Mouse (Mus musculus) bone marrow, adult 2 months (tissue): ENCODE measurements at regions not wholly inside any gene's neighbourhood (a gene's known extent, or its start where the extent isn't known, plus 50 kb on each side); places are given as distances from the start of the nearest gene placed in this dataset.

ENCODE experiments used
- H3K27ac ChIP-seq: fragments of 200-500 bp; 2 replicates; pipeline ENCODE4 v1.5.1; 2012; ENCODE audit warnings: low read depth, mild to moderate bottlenecking, control low read depth, inconsistent platforms, low read length; ENCODE audit not compliant: control insufficient read depth, poor library complexity, insufficient read depth
- H3K4me1 ChIP-seq: fragments of 200-500 bp; 2 replicates; pipeline ENCODE4 v1.6.1; 2011; ENCODE audit warnings: low read length; ENCODE audit not compliant: control insufficient read depth, insufficient read depth
- H3K4me3 ChIP-seq: fragments of 200-500 bp; replicated peaks from 2 replicates; pipeline ENCODE3; 2011; ENCODE audit warnings: mild to moderate bottlenecking, low read depth, low read length, control low read depth; ENCODE audit not compliant: control insufficient read depth
- CTCF ChIP-seq: fragments of 200-500 bp; IDR thresholded peaks from 2 replicates; pipeline ENCODE4 v1.5.1; 2011; ENCODE audit warnings: low read length, control low read depth; ENCODE audit not compliant: control insufficient read depth, insufficient read depth
- POLR2A ChIP-seq: fragments of 200-500 bp; IDR thresholded peaks from 2 replicates; pipeline ENCODE4 v1.6.1; 2011; ENCODE audit warnings: low read depth, mild to moderate bottlenecking, control low read depth, low read length, borderline replicate concordance; ENCODE audit not compliant: control insufficient read depth
- WGBS: fragments of 180-500 bp; shearing (Covaris S2); methylation state at CpG from one replicate; pipeline ENCODE4 v1.1.7; 2018; 5-methylcytosine and 5-hydroxymethylcytosine counted together

- Histone ChIP-seq H3K27ac (no peak overlapping the region), H3K4me1 (peaks cover 2% of the 10 kb centered on the region; the same call in 1 of the 2 replicates), H3K4me3 (no peak overlapping the region)
- TF ChIP-seq POLR2A (no peak), CTCF (no peak)
- 66% methylated on average over 3 of the region's 3 CpGs for WGBS
These were observed 189.3 kb upstream of the Klf7 start for GRCm38 (mm10) chr1:64311371-64311770.

GRCm38 (mm10) chr1:64308560-64308959, 186.5 kb upstream of the Klf7 start:
- TF ChIP-seq POLR2A = no peak
- TF ChIP-seq CTCF = no peak
- 19% methylated on average over 15 of the region's 15 CpGs for WGBS
- no peak overlapping the region for H3K27ac ChIP-seq

GRCm38 (mm10) chr1:64308088-64308487, 186.0 kb upstream of the Klf7 start:
- WGBS = 47% methylated on average over 10 of the region's 10 CpGs
- peaks cover 2% of the 10 kb centered on the region; the same call in 1 of the 2 replicates for H3K4me1 ChIP-seq
- no peak overlapping the region for H3K27ac ChIP-seq
- H3K4me3 ChIP-seq = no peak overlapping the region
- TF ChIP-seq CTCF (no peak), POLR2A (no peak)

More at GRCm38 (mm10) chr1:64308560-64308959, 186.5 kb upstream of the Klf7 start:
- Histone ChIP-seq H3K4me3 (no peak overlapping the region), H3K4me1 (peaks cover 2% of the 10 kb centered on the region; the same call in 1 of the 2 replicates)

- WGBS = 25% methylated on average over 13 of the region's 13 CpGs
- Histone ChIP-seq H3K4me1 (peaks cover 3% of the 10 kb centered on the region; the same call in 1 of the 2 replicates), H3K4me3 (no peak overlapping the region), H3K27ac (peak overlapping the region; percentile 19; the same call in 1 of the 2 replicates)
- no peak for TF ChIP-seq POLR2A
These were observed 183.5 kb upstream of the Klf7 start for GRCm38 (mm10) chr1:64305427-64306213.

GRCm38 (mm10) chr1:64302833-64303358, 180.8 kb upstream of the Klf7 start:
- TF ChIP-seq CTCF (no peak), POLR2A (no peak)
- 2% methylated on average over 10 of the region's 10 CpGs for WGBS
- Histone ChIP-seq H3K27ac (peak overlapping the region; percentile 62), H3K4me3 (peak overlapping the region; percentile 53), H3K4me1 (peaks cover 1% of the 10 kb centered on the region; the same call in 1 of the 2 replicates)

GRCm38 (mm10) chr1:64301530-64302061, 179.5 kb upstream of the Klf7 start:
- H3K27ac ChIP-seq = peak overlapping the region; percentile 61
- no peak overlapping the region for H3K4me3 ChIP-seq

GRCm38 (mm10) chr1:64300951-64301529, 179.0 kb upstream of the Klf7 start:
- WGBS = 43% methylated on average over 8 of the region's 8 CpGs
- Histone ChIP-seq H3K4me1 (peaks cover 1% of the 10 kb centered on the region; the same call in 1 of the 2 replicates), H3K4me3 (no peak overlapping the region), H3K27ac (peak overlapping the region; percentile 61)
- no peak for TF ChIP-seq CTCF
- TF ChIP-seq POLR2A = no peak

More at GRCm38 (mm10) chr1:64301530-64302061, 179.5 kb upstream of the Klf7 start:
- H3K4me1 ChIP-seq = peaks cover 1% of the 10 kb centered on the region; the same call in 1 of the 2 replicates
- no peak for TF ChIP-seq POLR2A
- no peak for TF ChIP-seq CTCF
- WGBS = 13% methylated on average over 6 of the region's 6 CpGs

GRCm38 (mm10) chr1:64298950-64299349, 176.9 kb upstream of the Klf7 start:
- Histone ChIP-seq H3K4me1 (peaks cover 1% of the 10 kb centered on the region; the same call in 1 of the 2 replicates), H3K4me3 (no peak overlapping the region), H3K27ac (no peak overlapping the region)
- TF ChIP-seq CTCF = no peak
- TF ChIP-seq POLR2A = no peak
- WGBS = 78% methylated on average over 2 of the region's 2 CpGs
